Mouse (Mus musculus) CD4-positive, CD25-positive, alpha-beta regulatory T cell, adult 4 months (primary cell): ENCODE results near the gene Il1rapl1. TPM values are rescaled to one million over a fixed set of nuclear protein-coding genes. Genes with fewer than 3 reads are reported as not detected.

Experiments used
- ATAC-seq: one replicate; pipeline ENCODE4 v1.8.0; 2017
- polyA plus RNA-seq, 2 experiments: library from polyadenylated mRNA; unstranded; fragments of 100-300 nt; shearing (Covaris generic); gene quantifications; one replicate each; pipeline ENCODE4 v1.2.1; 2017

The Il1rapl1 gene
- under 1 TPM in 1 of 2 experiments, not detected in 1; 0.12 TPM for polyA plus RNA-seq

DNA sequence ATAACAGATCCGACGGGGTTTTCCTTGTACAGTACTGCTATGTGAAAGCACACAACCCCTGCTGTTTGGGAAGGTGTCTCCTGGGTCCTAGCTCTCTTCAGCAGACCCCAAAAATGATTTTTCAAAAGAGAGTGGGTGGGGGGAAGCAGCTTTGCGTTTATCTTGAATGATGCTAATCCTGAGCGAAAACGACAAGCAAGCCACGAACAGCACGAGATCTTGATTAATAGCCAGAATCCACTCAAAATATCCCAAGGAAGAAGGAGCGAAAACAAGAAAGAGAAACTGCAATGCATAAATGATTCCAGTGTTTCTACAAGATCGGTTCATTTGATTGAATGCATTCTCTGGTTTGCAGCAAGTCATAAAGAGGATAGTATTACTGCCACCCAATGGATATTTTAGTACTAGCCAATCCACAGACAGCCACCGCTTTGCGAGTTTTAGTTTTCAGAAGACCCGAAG lies at the start of gene Il1rapl1:
Gene Il1rapl1 (minus strand): TSS at position 37 of the 465 bp plus-strand sequence.
- ATAC-seq: no peak

GRCm38 (mm10) chrX:88158037-88158436 lies 42.6 kb upstream of the Il1rapl1 start:
- ATAC-seq: no peak

DNA sequence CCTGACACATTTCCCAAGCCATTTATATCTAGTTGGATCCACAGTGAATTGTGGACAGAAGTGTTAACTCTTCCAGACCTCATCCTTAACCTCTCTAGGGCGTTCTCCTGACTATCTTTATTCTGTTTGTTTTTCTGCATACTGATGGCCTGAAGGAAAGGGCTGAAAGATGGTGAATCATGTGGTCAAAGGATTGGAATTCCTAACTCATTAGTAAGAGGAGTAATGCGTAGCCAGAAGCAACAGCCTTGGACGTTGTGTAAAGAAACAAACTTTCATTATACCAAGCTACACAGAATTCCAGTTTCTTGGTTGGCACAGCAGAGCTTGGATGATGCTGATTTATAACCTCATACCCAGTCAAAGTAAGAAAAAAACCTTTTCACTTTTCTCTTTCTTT lies 10.2 kb upstream of the Il1rapl1 start:
- ATAC-seq: no peak

- ATAC-seq: no peak
These were observed 4.6 kb upstream of the Il1rapl1 start for GRCm38 (mm10) chrX:88120070-88120469.

- no peak for ATAC-seq
These were observed 2.4 kb upstream of the Il1rapl1 start for GRCm38 (mm10) chrX:88117858-88118257.

DNA sequence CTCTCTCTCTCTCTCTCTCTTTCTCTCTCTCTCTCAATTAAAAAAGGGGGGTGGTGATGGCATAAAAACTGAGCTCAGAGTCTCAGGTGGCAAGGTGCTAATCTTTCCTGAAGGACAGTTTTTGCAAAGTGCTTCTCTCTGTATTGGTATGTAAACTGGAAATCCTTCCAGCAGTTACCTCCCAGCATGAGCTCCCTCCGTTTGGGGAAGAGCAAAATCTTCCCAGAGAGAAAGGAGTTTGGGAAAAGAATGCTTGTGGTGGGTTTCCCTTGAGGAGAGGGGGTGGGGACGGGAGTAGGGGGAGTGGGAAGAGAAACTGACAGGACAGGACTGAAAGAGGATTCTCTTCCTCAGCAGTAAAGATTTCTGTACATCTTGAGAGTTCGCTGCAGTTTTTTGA lies 881 bp upstream of the Il1rapl1 start:
- no peak for ATAC-seq

- ATAC-seq: no peak
These were observed 1.9 kb downstream of the Il1rapl1 start for GRCm38 (mm10) chrX:88113561-88113960.

DNA sequence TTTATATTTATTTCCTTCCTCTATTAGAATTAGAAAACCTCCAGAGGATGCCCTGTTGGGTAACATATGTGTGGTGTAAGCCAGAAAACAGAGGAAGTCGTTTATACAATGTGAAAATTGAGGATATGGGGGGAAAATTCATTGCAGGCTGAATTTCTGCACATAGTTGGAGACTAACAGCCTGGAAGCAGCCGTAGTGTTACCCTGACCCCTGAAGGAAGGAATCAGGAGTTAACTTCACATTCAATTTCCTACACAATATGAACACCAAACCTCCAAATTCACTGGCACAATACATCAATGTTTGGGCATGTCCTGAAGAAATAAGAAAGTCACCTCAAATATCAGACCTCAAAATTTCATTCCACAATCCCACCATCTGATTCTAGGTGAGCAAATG lies 3.2 kb downstream of the Il1rapl1 start:
- no peak for ATAC-seq

GRCm38 (mm10) chrX:88109733-88110132 lies 5.7 kb downstream of the Il1rapl1 start:
- no peak for ATAC-seq

GRCm38 (mm10) chrX:88093936-88094569 lies 21.4 kb downstream of the Il1rapl1 start:
- ATAC-seq: no peak

GRCm38 (mm10) chrX:88089873-88090272 lies 25.6 kb downstream of the Il1rapl1 start:
- ATAC-seq: no peak

GRCm38 (mm10) chrX:88072741-88073419 lies 42.6 kb downstream of the Il1rapl1 start:
- no peak for ATAC-seq

DNA sequence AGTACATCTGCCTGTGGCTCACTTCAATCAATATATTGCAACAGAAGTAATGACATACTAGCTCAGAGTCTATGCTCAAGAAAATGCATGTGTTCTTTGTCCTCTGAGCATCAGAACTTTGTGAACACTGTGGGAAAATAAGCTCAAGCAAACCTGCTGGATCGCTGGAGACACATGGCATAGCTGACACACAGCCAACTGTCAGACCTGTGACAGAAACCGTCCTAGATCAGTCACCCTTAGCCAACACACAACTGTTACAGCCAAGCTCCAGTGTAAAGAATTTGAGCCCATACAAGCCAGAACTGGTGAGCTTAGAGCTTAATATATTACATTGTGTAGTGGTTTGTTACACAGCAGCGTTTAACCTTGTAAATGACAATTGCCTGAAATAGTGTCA lies 45.1 kb downstream of the Il1rapl1 start:
- ATAC-seq: no peak

DNA sequence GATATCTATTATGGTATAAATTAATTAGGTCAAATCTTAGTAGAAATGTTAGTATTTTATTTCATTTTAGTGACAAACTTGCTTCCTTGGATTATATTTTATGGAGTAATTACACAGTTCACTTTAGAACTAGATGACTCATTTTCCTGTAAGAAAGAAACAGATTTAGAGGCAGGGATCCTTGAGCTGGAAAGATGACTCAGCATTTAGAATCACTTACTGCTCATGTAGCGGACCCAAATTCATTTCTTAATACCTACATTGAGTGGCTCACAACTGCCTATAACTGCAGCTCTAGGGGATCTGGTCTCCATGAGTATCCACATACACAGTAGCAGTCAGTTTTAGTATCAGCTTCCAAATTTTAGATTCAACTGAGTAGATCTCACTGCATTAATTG lies 71.9 kb downstream of the Il1rapl1 start:
- ATAC-seq: no peak

- no peak for ATAC-seq
These were observed 76.5 kb downstream of the Il1rapl1 start for GRCm38 (mm10) chrX:88038984-88039383.

DNA sequence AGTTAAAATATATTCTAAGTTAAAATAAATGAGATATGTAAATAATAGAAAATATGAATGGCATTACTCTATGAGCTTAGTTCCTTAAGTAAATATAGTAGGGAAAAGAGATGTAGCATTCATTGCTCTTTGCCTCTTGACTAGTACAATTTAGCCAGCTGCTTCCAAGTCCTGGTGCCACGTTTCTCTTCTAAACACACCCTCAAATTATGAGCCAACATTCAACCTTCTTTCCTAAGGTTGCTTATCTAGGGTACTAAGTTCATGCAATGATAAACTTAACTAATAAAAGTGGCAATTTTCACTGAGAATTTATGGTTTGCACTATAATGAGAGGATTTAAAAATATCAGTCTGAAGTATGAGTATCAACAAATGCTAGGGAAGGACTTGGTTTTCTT lies 218.3 kb downstream of the Il1rapl1 start:
- no peak for ATAC-seq

GRCm38 (mm10) chrX:87891916-87892315 lies 223.5 kb downstream of the Il1rapl1 start:
- no peak for ATAC-seq

DNA sequence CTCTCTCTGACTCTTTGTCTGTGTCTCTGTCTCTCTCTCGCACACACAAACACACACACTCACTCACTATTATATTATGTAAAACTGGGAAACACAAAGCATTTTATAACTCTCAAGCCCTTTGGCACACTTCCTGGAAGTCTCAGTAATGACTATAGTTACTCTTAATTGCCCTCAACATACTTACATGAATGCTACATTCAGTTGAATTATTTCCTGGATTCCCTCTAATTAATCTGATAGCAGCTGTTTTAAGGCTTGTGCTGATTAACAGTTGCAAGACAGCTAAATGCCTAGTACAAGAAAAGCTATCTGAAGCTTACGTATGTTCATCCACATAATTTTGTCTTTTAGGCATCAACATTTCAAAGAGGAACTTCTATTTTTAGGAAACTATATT lies 261.3 kb downstream of the Il1rapl1 start:
- no peak for ATAC-seq

DNA sequence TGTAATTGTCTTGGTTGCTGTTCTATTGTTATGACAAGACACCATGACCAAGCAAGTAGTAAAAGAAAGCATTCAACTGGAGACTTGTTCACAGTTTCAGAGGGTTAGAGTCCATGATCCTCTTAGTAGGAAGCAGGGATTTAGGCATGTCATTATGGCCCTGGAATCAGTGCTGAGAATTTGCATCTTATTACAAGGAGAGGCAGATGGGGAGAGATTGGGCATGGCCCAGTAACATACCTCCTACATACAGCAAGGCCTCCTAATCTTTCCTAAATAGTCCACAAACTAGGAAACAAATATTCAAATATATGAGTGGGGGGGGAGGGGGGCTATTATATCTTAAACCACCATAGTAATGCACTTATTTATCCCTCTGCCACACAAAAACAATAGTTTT lies 301.6 kb downstream of the Il1rapl1 start:
- ATAC-seq: no peak

- no peak for ATAC-seq
These were observed 307.7 kb downstream of the Il1rapl1 start for GRCm38 (mm10) chrX:87807717-87808116.

DNA sequence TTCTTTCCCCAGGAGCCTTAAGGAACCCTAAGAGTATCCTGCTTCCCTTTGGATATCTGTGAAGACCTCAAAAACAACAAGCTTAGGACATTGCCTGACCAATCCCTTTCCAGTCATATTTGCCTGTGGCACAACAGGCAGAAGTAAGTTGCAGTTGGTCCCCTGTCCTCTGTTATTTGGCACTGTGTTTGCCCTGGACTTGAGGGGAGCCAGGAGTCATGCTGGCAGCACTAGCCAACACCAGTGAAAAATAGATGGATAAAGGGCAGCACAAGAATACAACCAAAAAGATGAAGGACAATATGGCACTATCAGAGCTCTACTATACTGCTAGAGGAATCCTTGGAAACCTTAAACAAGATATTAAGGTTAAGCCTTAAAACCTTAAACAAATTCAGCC lies 322.4 kb downstream of the Il1rapl1 start:
- no peak for ATAC-seq

DNA sequence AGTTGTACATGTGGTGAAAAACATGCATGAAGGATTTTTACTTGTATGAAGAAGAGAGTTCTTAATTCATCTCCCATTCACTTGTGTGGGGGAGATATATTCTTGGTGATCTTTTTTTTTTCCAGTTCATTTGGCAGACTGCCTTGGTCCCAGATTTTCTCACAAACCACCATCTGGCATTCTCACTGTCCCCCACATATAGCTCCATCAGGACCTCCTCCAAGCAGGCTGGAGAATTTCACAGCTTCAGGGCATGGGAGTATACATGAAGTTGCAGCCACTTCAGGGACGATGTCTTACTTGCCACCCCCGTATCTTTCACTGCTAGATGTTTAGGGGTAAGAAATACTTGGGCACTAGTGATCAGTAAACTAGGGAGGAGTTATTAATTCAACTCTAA lies 404.9 kb downstream of the Il1rapl1 start:
- ATAC-seq: no peak

GRCm38 (mm10) chrX:87663856-87664255 lies 451.6 kb downstream of the Il1rapl1 start:
- ATAC-seq: no peak

GRCm38 (mm10) chrX:87655644-87656043 lies 459.8 kb downstream of the Il1rapl1 start:
- ATAC-seq: no peak
